Mouse (Mus musculus) embryonic fibroblast, embryonic 13.5 days (primary cell): ENCODE data around the gene Rftn1.
A peak's percentile ranks its signal among the peaks of the same experiment; 100 is the strongest.

Experiments used
- CTCF ChIP-seq: IDR thresholded peaks from 2 replicates; pipeline ENCODE4 v1.5.1; 2011; ENCODE audit warnings: mild to moderate bottlenecking, control low read depth, low read length, moderate library complexity, borderline replicate concordance; ENCODE audit not compliant: insufficient read depth
- POLR2A ChIP-seq: IDR thresholded peaks from 2 replicates; pipeline ENCODE4 v1.6.1; 2011; ENCODE audit warnings: low read depth, mild to moderate bottlenecking, control low read depth, low read length, moderate library complexity

GRCm38 (mm10) chr17:50190131-50191015 is at the start of gene Rftn1:
- TF ChIP-seq CTCF, result no peak
- TF ChIP-seq POLR2A, result peak; percentile 37; the same call in 1 of the 2 replicates
